Mouse (Mus musculus) erythroblast, adult 5-6 weeks (primary cell): ENCODE measurements around the gene Sept1. TPM values are rescaled to one million over a fixed set of nuclear protein-coding genes. Genes with fewer than 3 reads are reported as not detected.
"Not testable (repeated sequence)": the region's sequence is repeated elsewhere in the genome, so short reads cannot be mapped to it uniquely, and the experiment has no call there.

Experiments
- ATAC-seq: replicated peaks from 2 replicates; pipeline ENCODE4 v1.8.0; 2016; ENCODE audit warnings: moderate number of reproducible peaks, mild to moderate bottlenecking, moderate TSS enrichment, inconsistent platforms; ENCODE audit not compliant: poor library complexity, low FRiP score, severe bottlenecking
- total RNA-seq, 2 experiments: library from RNA; stranded (forward) in 1 of 2; stranded (reverse) in 1 of 2; fragments of 150-400 nt in 1 of 2; fragments of 200-764, 138-1000 nt in 1 of 2; gene quantifications; 2 replicates each; pipeline versions ENCODE4 v1.2.3 to v1.2.4; 2015 to 2017; ENCODE audit warnings: low replicate concordance in 2 of 2

Gene Sept1
- total RNA-seq, 2 experiments from 2014 or later, result 179 to 204 TPM

DNA sequence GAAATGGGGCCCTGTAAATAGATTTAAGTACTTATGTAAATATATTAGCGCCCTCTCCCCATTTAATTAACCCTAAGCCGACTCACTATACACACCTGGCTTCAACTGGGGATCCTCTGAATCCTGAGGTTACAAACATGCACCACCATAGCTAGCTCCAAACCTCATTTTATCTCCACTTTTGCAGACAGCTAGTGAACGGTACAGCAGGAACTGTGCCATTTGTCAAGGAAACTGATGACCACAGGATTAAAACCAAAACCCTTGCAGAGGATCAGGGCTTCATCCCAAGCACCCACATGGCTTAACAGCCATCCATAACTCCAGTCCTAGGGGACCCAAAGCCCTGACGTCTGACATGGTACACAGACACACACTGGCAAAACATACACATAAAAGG is 22.1 kb upstream of the Sept1 start:
- no peak for ATAC-seq

GRCm38 (mm10) chr7:127253821-127254769 is 21.2 kb upstream of the Sept1 start:
- peak; percentile 82 for ATAC-seq

GRCm38 (mm10) chr7:127253341-127253740 is 20.4 kb upstream of the Sept1 start:
- no peak for ATAC-seq

- ATAC-seq, result peak; percentile 25; the same call in 1 of the 2 replicates
These were observed 19.5 kb upstream of the Sept1 start for GRCm38 (mm10) chr7:127252414-127252813.

GRCm38 (mm10) chr7:127250511-127250910 is 17.6 kb upstream of the Sept1 start:
- not testable (repeated sequence) for ATAC-seq

GRCm38 (mm10) chr7:127244658-127245510 is 12.0 kb upstream of the Sept1 start:
- no peak for ATAC-seq

- ATAC-seq, result peak; percentile 91
These were observed 11.1 kb upstream of the Sept1 start, which contains the start of gene Zfp771 for GRCm38 (mm10) chr7:127243870-127244657. TSS of gene Zfp771 (plus strand) at chr7:127244274.

- no peak for ATAC-seq
These were observed 10.5 kb upstream of the Sept1 start for GRCm38 (mm10) chr7:127243361-127243867.

GRCm38 (mm10) chr7:127234777-127235176 is 1.8 kb upstream of the Sept1 start:
- no peak for ATAC-seq

DNA sequence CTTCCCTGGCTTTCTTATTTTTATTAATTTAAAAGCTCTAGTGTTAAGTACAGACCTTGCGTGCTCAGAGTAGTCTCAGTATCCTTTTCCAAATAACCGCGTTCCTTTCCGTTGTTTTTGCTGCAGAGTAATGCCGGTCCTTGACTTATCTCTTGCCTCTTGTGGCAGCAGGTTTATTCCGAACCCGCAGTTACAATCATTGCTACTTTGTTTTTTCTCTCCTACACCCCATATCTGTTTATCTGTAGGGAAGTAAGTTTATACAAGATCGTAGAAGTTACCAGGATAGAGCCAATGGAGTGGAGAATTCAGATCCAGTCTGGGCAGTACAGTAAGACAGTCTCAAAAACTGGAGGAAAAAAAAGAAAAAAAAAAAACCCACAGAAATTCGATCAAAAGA is 835 bp upstream of the Sept1 start:
- ATAC-seq, result no peak

- peak; percentile 36 for ATAC-seq
These were observed 429 bp upstream of the Sept1 start for GRCm38 (mm10) chr7:127233368-127233749.

- ATAC-seq, result 0 out of 2 replicates have a peak, but pooled peaks have one; percentile 2
These were observed 906 bp downstream of the Sept1 start for GRCm38 (mm10) chr7:127231826-127232621.

GRCm38 (mm10) chr7:127231376-127231775 is 1.6 kb downstream of the Sept1 start:
- ATAC-seq, result no peak

DNA sequence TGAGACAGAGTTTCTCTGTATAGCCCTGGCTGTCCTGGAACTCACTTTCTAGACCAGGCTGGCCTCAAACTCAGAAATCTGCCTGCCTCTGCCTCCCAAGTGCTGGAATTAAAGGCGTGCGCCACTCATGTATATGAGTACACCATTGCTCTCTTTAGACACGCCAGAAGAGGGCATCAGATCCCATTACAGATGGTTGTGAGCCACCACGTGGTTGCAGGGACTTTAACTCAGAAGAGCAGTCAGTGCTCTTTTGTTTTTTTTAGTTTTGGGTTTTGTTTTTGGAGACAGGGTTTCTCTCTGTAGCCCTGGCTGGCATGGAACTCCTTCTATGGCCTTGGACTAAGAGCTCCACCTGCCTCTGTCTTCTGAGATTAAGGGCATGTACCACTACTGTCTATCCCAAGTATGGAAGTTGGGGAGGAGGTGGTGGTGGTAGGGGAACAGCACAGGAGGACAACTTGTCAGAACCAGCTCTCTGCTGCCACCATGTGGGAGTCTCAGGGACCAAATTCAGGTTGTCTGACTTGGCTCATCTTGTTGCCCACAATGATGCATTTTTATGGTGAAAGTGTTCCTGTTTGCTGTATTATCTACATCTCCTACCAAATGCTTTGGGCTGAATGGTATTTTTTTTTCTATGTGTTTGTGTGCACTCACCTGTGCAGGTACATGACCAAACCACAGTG is 4.2 kb downstream of the Sept1 start:
- ATAC-seq, result peak; percentile 63

- peak; percentile 79 for ATAC-seq
These were observed 7.6 kb downstream of the Sept1 start for GRCm38 (mm10) chr7:127225147-127225995.

GRCm38 (mm10) chr7:127224616-127225015 is 8.3 kb downstream of the Sept1 start:
- no peak for ATAC-seq
